Mouse (Mus musculus) CH12.LX (cell line): ENCODE data around the gene Adsl. TPM values are rescaled to one million over a fixed set of nuclear protein-coding genes. Genes with fewer than 3 reads are reported as not detected.

ENCODE experiments used
- DNase-seq: peaks from one replicate; pipeline ENCODE4 v3.0.0-alpha.2; 2013; ENCODE audit errors: extremely low read depth
- H3K27ac ChIP-seq: 2 replicates; pipeline ENCODE4 v1.5.1; 2012; ENCODE audit warnings: low read depth, mild to moderate bottlenecking, control low read depth, moderate library complexity; ENCODE audit not compliant: insufficient read depth
- H3K27me3 ChIP-seq: replicated peaks from 2 replicates; pipeline ENCODE3; 2012; ENCODE audit warnings: inconsistent platforms
- H3K36me3 ChIP-seq, 2 experiments: replicated peaks in 1 of 2; 2 replicates each; pipeline versions ENCODE3 to v1.6.1; 2012; ENCODE audit warnings: inconsistent platforms in 1 of 2, low read length in 1 of 2, mild to moderate bottlenecking in 1 of 2, mixed read lengths in 1 of 2, moderate library complexity in 1 of 2; ENCODE audit not compliant: control insufficient read depth in 1 of 2, insufficient read depth in 1 of 2
- H3K4me1 ChIP-seq, 2 experiments: 2 replicates each; pipeline ENCODE4 v1.6.1; 2012; ENCODE audit warnings: inconsistent platforms in 1 of 2, moderate library complexity in 1 of 2; ENCODE audit not compliant: insufficient read depth in 2 of 2, control insufficient read depth in 1 of 2
- H3K4me2 ChIP-seq: 2 replicates; pipeline ENCODE4 v1.6.1; 2012; ENCODE audit warnings: low read depth, mild to moderate bottlenecking, control low read depth; ENCODE audit not compliant: poor library complexity, insufficient read depth, severe bottlenecking
- H3K4me3 ChIP-seq, 3 experiments: fragments of 150-350 bp in 1 of 3; sonication (generic) in 1 of 3; replicated peaks in 1 of 3; 2 replicates each; pipeline versions ENCODE3 to v1.5.1; 2011 to 2012; ENCODE audit warnings: low read depth in 2 of 3, low read length in 2 of 3, mild to moderate bottlenecking in 2 of 3, moderate library complexity in 2 of 3, control low read depth in 1 of 3, improper control_type of control experiment in 1 of 3, inconsistent platforms in 1 of 3, mixed read lengths in 1 of 3; ENCODE audit not compliant: poor library complexity in 1 of 3
- H3K79me2 ChIP-seq: replicated peaks from 2 replicates; pipeline ENCODE4 v1.6.1; 2012; ENCODE audit warnings: mild to moderate bottlenecking, moderate library complexity; ENCODE audit not compliant: control insufficient read depth, poor library complexity, insufficient read depth, severe bottlenecking; ENCODE audit errors: extremely low read depth
- H3K9ac ChIP-seq: 2 replicates; pipeline ENCODE4 v1.6.1; 2012; ENCODE audit warnings: low read depth, mild to moderate bottlenecking, control low read depth, moderate library complexity; ENCODE audit not compliant: insufficient read depth
- H3K9me3 ChIP-seq: replicated peaks from 2 replicates; pipeline ENCODE3; 2012; ENCODE audit warnings: low read length, inconsistent platforms, mixed read lengths
- BHLHE40 ChIP-seq: IDR thresholded peaks from 2 replicates; pipeline ENCODE4 v1.6.1; 2011; ENCODE audit warnings: mild to moderate bottlenecking, low read depth, low read length, improper control_type of control experiment
- CTCF ChIP-seq, 2 experiments: IDR thresholded peaks in 1 of 2; conservative IDR thresholded peaks in 1 of 2; 2 replicates each; pipeline ENCODE4 v1.5.1; 2011 to 2012; ENCODE audit warnings: low read depth in 2 of 2, low read length in 2 of 2, improper control_type of control experiment in 1 of 2, inconsistent platforms in 1 of 2, mild to moderate bottlenecking in 1 of 2, moderate library complexity in 1 of 2
- GABPA ChIP-seq: IDR thresholded peaks from 2 replicates; pipeline ENCODE4 v1.6.1; 2012; ENCODE audit warnings: low read depth, low read length, improper control_type of control experiment, inconsistent platforms; ENCODE audit not compliant: insufficient replicate concordance
- JUND ChIP-seq: conservative IDR thresholded peaks from 2 replicates; pipeline ENCODE4 v1.6.1; 2011; ENCODE audit warnings: low read depth, low read length, improper control_type of control experiment
- MAZ ChIP-seq: IDR thresholded peaks from 2 replicates; pipeline ENCODE4 v1.6.1; 2012; ENCODE audit warnings: low read depth, mild to moderate bottlenecking, inconsistent platforms, low read length, improper control_type of control experiment, moderate library complexity
- MEF2A ChIP-seq: IDR thresholded peaks from 2 replicates; pipeline ENCODE4 v1.6.1; 2014; ENCODE audit warnings: low read depth, mild to moderate bottlenecking, inconsistent platforms, low read length, improper control_type of control experiment, borderline replicate concordance
- NELFE ChIP-seq: IDR thresholded peaks from 2 replicates; pipeline ENCODE4 v1.6.1; 2011; ENCODE audit warnings: low read depth, low read length, improper control_type of control experiment
- PAX5 ChIP-seq: IDR thresholded peaks from 2 replicates; pipeline ENCODE4 v1.6.1; 2012; ENCODE audit warnings: low read length, inconsistent platforms, mixed read lengths
- RAD21 ChIP-seq: IDR thresholded peaks from 2 replicates; pipeline ENCODE4 v1.6.1; 2011; ENCODE audit warnings: low read depth, mild to moderate bottlenecking, low read length, improper control_type of control experiment, moderate library complexity
- RCOR1 ChIP-seq: conservative IDR thresholded peaks from 2 replicates; pipeline ENCODE4 v1.6.1; 2012; ENCODE audit warnings: low read depth, mild to moderate bottlenecking, inconsistent platforms, low read length, improper control_type of control experiment
- SMC3 ChIP-seq: IDR thresholded peaks from 2 replicates; pipeline ENCODE4 v1.6.1; 2011; ENCODE audit warnings: low read depth, low read length, improper control_type of control experiment
- USF2 ChIP-seq: conservative IDR thresholded peaks from 2 replicates; pipeline ENCODE4 v1.6.1; 2011; ENCODE audit warnings: low read depth, low read length, improper control_type of control experiment
- ZC3H11A ChIP-seq: IDR thresholded peaks from 2 replicates; pipeline ENCODE4 v1.6.1; 2012; ENCODE audit warnings: low read depth, mild to moderate bottlenecking, inconsistent platforms, low read length, improper control_type of control experiment
- ZKSCAN1 ChIP-seq: IDR thresholded peaks from 2 replicates; pipeline ENCODE4 v1.6.1; 2012; ENCODE audit warnings: low read depth, inconsistent platforms, low read length, improper control_type of control experiment, borderline replicate concordance
- dilution Hi-C: fragments of 300-500 bp; cut with MboI; formaldehyde crosslinking; loops from 2 replicates; pipeline ENCODE4 v1.14.3; 2020; ENCODE audit warnings: low sequenced_read_pairs; ENCODE audit not compliant: extremely low pct_unique_long_range_greater_than_20kb, extremely low pct_ligation_motif_present
- in situ Hi-C: fragments of 300-500 bp; cut with MboI; formaldehyde crosslinking; loops from 3 replicates; pipeline ENCODE4 v1.14.3; 2019; ENCODE audit warnings: low sequenced_read_pairs, low pct_ligation_motif_present, low pct_unique_long_range_greater_than_20kb, mixed read lengths
- polyA plus RNA-seq: library from polyadenylated mRNA; unstranded; fragments of >175 nt; gene quantifications from 2 replicates; pipeline ENCODE4 v1.2.1, GENCODE M21; 2012; ENCODE audit warnings: low read depth; ENCODE audit not compliant: insufficient read length
- total RNA-seq, 2 experiments: library from RNA; depleted of rRNA; stranded (reverse); fragments of 300-350 nt in 1 of 2; fragments of >200 nt in 1 of 2; gene quantifications; 2 replicates each; pipeline ENCODE4 v1.2.3; 2012 to 2014

The Adsl gene
- total and polyA plus RNA-seq, 3 experiments, result 226 to 356 (median 276) TPM

- in situ Hi-C loops, result no loop called here
- no peak overlapping the region for H3K27ac ChIP-seq
- no peak overlapping the region for H3K4me3 ChIP-seq
- TF ChIP-seq USF2, result no peak
- no peak overlapping the region for H3K9ac ChIP-seq
- no peaks in the 10 kb centered on the region for H3K9me3 ChIP-seq
- no peak for DNase-seq
- no peaks in the 10 kb centered on the region for H3K79me2 ChIP-seq
- dilution Hi-C loops, result no loop called here
- H3K4me1 ChIP-seq, result no peaks in the 10 kb centered on the region
- peaks cover 64 to 92% of the 10 kb centered on the region in 2 experiments for H3K36me3 ChIP-seq
- no peak overlapping the region for H3K4me2 ChIP-seq
- no peaks in the 10 kb centered on the region for H3K27me3 ChIP-seq
Observed at GRCm38 (mm10) chr15:81007339-81007738, 59.0 kb downstream of the Adsl start.

- H3K4me1 ChIP-seq, result no peaks in the 10 kb centered on the region
- H3K9ac ChIP-seq, result no peak overlapping the region
- no peak for TF ChIP-seq MEF2A
- no peak for TF ChIP-seq PAX5
- no peak for TF ChIP-seq RAD21
- TF ChIP-seq RCOR1, result no peak
- no peak for TF ChIP-seq BHLHE40
- no peak for TF ChIP-seq ZKSCAN1
- TF ChIP-seq, all 38 proteins: peak for 0
- Histone ChIP-seq H3K27ac (no peak overlapping the region), H3K9me3 (no peaks in the 10 kb centered on the region), H3K4me2 (no peak overlapping the region), H3K36me3 (peaks cover 62 to 91% of the 10 kb centered on the region in 2 experiments), H3K4me3 (no peak overlapping the region), H3K27me3 (no peaks in the 10 kb centered on the region), H3K79me2 (no peaks in the 10 kb centered on the region)
- dilution Hi-C loops, result no loop called here
- in situ Hi-C loops, result no loop called here
- no peak for DNase-seq
Observed at GRCm38 (mm10) chr15:81007905-81008304, 59.6 kb downstream of the Adsl start.

GRCm38 (mm10) chr15:81008689-81009123 is 60.4 kb downstream of the Adsl start:
- in situ Hi-C loops, result no loop called here
- peaks cover 63 to 91% of the 10 kb centered on the region in 2 experiments for H3K36me3 ChIP-seq

More at GRCm38 (mm10) chr15:81008689-81009123, 60.4 kb downstream of the Adsl start:
- Histone ChIP-seq H3K27ac (no peak overlapping the region), H3K4me2 (no peak overlapping the region), H3K27me3 (no peaks in the 10 kb centered on the region), H3K9ac (no peak overlapping the region), H3K79me2 (no peaks in the 10 kb centered on the region), H3K9me3 (no peaks in the 10 kb centered on the region), H3K4me3 (no peak overlapping the region), H3K4me1 (no peaks in the 10 kb centered on the region)
- peak; percentile 47 for DNase-seq
- dilution Hi-C loops, result no loop called here
- TF ChIP-seq CTCF (conservative IDR thresholded peaks at IDR 0.05 in 1 of 2, IDR thresholded peaks at IDR 0.05 in 1 of 2; ENCODE audit: low read depth in 2 of 2, low read length in 2 of 2), result peak; percentile 12 to 72; a peak in 2 of 4 replicates
- TF ChIP-seq GABPA, result no peak
- peak; percentile 63 for TF ChIP-seq SMC3
- no peak for TF ChIP-seq NELFE
- no peak for TF ChIP-seq ZC3H11A
- TF ChIP-seq RAD21, result peak; percentile 67
- TF ChIP-seq JUND, result no peak
- no peak for TF ChIP-seq MAZ
